Mouse (Mus musculus): ENCODE measurements at regions not wholly inside any gene's neighbourhood (a gene's known extent, or its start where the extent isn't known, plus 50 kb on each side); places are given as distances from the start of the nearest gene placed in this dataset.

- no peak for DNase-seq (ENCODE audit: low spot score in 2 of 2)
Measured at GRCm38 (mm10) chr19:36178828-36179251, 58.9 kb upstream of the Ankrd1 start.

GRCm38 (mm10) chr19:36180329-36180728 is 60.4 kb upstream of the Ankrd1 start:
- DNase-seq (ENCODE audit: low spot score in 2 of 2), result no peak

DNA sequence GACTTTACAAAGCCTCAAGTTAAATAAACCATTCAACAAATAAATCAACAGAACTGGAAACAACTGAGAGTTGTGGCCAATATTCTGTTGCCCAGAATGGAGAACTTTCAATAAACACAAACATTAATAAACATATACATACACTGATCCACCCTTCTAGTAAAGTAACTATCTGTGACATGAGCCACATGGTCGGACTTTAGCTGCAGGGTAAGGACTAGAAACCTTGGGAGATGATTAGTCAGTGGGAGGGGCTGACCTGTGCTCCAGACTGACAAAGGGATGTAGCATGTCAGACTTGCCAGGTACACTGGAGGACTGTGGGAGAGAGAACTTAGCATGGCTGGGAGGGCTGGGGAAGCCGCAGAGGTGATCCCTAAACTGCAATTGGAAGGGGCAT is 61.6 kb upstream of the Ankrd1 start:
- DNase-seq (ENCODE audit: low spot score in 2 of 2), result no peak

GRCm38 (mm10) chr19:36183127-36183526 is 63.2 kb upstream of the Ankrd1 start:
- peak; percentile 40 to 67 for DNase-seq (ENCODE audit: low spot score in 2 of 2)

DNA sequence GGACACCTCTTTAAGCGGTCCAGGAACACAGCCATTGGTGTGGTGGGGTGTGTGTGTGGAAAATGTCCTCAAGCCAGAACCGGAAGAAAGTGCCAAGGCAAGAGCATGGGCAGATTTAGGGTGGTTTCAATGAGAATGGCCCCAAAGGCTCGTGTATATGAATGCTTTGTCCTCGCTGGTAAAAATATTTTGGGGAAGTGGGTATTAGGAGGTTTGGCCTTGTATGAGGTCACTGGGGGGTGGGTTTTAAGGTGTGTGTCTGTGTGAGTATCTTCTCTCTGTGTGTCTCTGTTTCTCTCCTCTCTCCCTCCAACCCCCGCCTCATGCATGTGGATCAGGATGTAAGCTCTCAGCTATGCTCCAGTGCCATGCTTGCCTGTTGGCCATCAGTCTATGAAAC is 69.8 kb upstream of the Ankrd1 start:
- no peak for DNase-seq (ENCODE audit: low spot score in 2 of 2)

DNA sequence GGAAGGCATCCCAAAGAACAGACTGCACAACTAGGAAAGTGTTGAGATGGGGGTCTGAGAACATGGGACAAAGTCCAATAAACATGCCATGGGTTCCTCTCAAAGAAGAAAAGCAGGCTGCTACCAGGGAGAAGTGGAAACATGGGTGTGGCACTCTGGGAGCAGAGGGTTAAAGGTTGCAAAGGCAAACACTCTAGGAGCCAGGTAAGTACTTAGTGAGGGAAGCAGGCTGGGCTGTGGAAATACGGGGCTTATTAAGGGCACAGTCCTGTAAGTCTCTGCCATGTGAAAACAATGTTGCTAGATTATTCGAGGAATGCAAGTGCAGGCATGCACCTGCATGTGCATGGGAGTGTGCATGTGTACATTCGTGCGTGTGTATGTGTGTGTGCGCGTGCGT is 71.7 kb upstream of the Ankrd1 start:
- DNase-seq (ENCODE audit: low spot score in 2 of 2), result no peak

DNA sequence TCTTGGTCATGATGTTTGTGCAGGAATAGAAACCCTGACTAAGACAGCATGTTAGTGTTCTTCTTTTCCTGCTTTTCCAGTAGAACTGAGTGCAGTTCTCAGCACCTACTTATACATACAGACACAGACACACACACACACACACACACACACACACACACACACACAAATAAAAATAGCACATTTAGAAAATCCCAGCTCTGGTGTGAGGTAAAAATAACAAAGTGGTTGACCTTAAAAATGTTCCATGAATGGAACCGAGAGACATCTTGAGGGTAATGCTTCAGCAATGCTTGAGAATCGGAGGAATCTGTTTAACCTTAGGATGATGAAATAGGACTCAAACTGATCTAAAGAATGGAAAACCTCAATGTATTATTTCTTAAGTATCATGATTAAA is 84.4 kb upstream of the Ankrd1 start:
- no peak for DNase-seq (ENCODE audit: low spot score in 2 of 2)

- no peak for DNase-seq (ENCODE audit: low spot score in 2 of 2)
Measured at GRCm38 (mm10) chr19:36204965-36205718, 85.2 kb upstream of the Ankrd1 start.

GRCm38 (mm10) chr19:36207735-36208288 is 87.9 kb upstream of the Ankrd1 start:
- no peak for DNase-seq (ENCODE audit: low spot score in 2 of 2)

GRCm38 (mm10) chr19:36208419-36208818 is 88.5 kb upstream of the Ankrd1 start:
- no peak for DNase-seq (ENCODE audit: low spot score in 2 of 2)

DNA sequence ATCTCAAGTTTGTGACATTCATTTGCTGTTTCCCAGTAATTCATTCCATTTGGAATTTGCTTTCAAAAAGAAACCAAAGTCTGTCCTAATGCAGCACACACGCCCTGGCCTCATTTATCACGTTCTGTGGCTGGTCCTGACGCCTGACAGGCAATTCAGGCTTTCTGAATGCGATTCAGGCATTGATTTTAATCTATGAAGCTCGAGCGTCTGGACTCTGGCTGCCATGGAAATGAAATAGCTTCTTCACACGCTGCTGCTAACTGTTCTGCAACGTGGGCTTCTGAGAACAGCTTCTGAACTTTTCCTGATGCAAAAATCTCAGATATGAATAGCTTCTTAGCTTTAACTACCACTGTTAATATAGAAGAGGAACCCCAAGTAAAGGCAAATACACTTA is 93.6 kb upstream of the Ankrd1 start:
- DNase-seq (ENCODE audit: low spot score in 2 of 2), result no peak

DNA sequence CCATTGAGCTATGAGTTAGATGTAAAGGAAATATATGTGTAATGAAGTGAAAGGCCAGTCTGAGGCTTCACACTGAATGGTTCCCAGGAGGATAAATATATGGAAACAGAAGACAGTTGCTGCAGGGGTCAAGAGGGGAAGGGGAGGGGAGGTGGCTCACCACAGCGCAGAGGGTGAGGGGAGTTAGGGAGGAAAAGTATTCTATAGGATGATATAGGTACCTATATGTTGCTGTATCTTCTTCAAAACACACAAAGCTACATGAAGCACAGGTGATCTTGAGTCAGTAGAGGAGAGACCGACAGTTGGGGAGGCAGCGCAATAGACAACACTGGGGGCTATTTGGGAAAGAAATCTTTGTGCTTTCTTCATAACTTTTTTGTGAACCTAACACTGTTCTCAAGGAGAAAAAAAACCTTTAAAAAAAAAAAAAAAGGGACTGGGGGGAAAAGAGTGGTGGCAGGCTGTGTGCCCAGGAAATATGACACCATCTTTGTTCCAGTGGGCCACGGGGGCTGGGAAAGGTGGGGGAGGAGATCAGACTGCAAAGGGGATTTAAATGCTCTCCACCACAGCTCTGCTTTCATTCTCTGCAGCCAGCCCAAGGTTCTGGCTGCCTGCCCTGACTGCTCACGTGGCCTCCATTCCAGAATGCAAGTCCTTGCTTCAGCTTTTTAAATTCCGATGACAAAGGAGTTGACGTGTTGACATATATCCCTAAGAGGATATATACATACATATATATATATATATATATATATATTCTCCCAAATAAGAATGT is 94.5 kb upstream of the Ankrd1 start:
- DNase-seq (ENCODE audit: low spot score in 2 of 2), result no peak

GRCm38 (mm10) chr19:36217177-36217576 is 97.3 kb upstream of the Ankrd1 start:
- no peak for DNase-seq (ENCODE audit: low spot score in 2 of 2)

GRCm38 (mm10) chr19:36217605-36218004 is 97.7 kb upstream of the Ankrd1 start:
- no peak for DNase-seq (ENCODE audit: low spot score in 2 of 2)

DNA sequence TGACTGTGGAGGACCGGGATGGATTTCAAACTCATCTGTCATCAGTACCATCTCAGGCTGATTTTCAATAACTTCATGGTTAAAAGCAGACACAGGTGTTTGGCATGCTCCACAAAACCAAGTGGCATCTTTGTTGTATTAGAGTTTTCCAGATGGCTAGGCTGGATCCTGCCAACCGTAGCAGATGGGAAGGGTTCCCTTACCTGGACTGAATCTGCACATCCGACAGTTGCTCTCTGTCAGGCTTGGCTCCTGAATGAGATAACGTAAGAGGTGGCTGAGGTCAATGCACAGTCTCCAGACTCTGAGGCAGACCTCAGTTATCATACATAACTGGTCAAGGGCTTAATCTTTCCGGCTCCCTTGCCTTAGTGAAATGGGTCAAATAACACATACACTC is 99.0 kb upstream of the Ankrd1 start:
- no peak for DNase-seq (ENCODE audit: low spot score in 2 of 2)

DNA sequence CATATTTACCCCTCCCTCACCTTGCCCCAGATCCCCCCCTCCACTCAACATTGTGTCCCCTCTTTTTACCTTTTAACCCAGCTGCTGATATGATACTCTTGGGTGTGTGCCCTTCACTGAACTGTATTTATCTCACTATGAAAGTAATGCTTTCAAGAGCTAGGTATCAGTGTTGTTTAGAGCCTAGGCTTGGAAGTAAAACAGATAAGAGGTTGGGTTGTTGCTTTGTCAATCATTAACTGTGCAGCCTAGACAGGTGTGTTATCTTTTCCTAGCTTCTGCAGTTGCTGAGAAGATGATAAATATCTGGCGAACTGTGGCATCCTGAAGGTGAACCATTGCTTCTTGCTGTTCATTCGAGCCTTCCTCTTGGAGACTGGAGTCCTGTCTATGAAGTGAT is 101.2 kb upstream of the Ankrd1 start:
- DNase-seq (ENCODE audit: low spot score in 2 of 2), result no peak

- DNase-seq (ENCODE audit: low spot score in 2 of 2), result no peak
Measured at GRCm38 (mm10) chr19:36221596-36221995, 101.7 kb upstream of the Ankrd1 start.

GRCm38 (mm10) chr19:36222198-36222597 is 102.3 kb upstream of the Ankrd1 start:
- peak in 1 of 2 experiments; percentile 20 for DNase-seq (ENCODE audit: low spot score in 2 of 2)

DNA sequence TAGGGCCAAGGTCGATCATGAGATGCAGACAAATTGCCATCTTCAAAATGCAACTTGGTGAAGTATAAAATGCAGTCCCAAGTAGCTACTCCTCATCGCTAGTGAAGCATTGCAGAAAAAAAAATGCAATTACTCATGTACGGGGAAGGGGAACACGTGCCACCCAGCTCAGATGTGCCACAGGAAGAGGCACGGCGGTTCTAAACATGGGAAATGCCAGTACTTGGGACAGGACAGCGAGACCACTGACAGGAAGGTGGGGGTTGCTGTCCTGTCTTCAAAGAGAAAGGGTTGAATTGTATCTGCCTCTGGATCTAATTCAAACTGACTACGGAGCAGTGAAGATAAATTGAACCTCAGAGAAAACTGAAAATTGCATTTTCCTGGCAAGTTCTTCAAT is 104.6 kb upstream of the Ankrd1 start:
- DNase-seq (ENCODE audit: low spot score in 2 of 2), result peak in 1 of 2 experiments; percentile 4

GRCm38 (mm10) chr19:36225612-36226011 is 105.7 kb upstream of the Ankrd1 start:
- no peak for DNase-seq (ENCODE audit: low spot score in 2 of 2)

GRCm38 (mm10) chr19:36227418-36228160 is 107.7 kb upstream of the Ankrd1 start:
- DNase-seq (ENCODE audit: low spot score in 2 of 2), result no peak

GRCm38 (mm10) chr19:36229315-36229714 is 109.4 kb upstream of the Ankrd1 start:
- no peak for DNase-seq (ENCODE audit: low spot score in 2 of 2)

All from natural killer cell, adult 2 months (primary cell).